Mouse (Mus musculus) heart, embryonic 16.5 days (tissue): ENCODE measurements around the gene Vps9d1. TPM values are rescaled to one million over a fixed set of nuclear protein-coding genes. Genes with fewer than 3 reads are reported as not detected.
A peak's percentile ranks its signal among the peaks of the same experiment; 100 is the strongest.

Experiments used
- ATAC-seq: fragments of 200-750 bp; cut with Nextera tagmentation; replicated peaks from 2 replicates; pipeline ENCODE4 v1.8.0; 2017; ENCODE audit warnings: moderate number of reproducible peaks; ENCODE audit not compliant: insufficient read depth, low FRiP score; ENCODE audit errors: extremely low read depth
- H3K27ac ChIP-seq: fragments of 300-500 bp; sonication (generic); 2 replicates; pipeline ENCODE4 v1.5.1; 2014; ENCODE audit warnings: mild to moderate bottlenecking, low read length, control low read depth, moderate library complexity
- H3K27me3 ChIP-seq: fragments of 300-500 bp; sonication (generic); 2 replicates; pipeline ENCODE4 v1.6.1; 2014; ENCODE audit warnings: low read length, mixed read lengths; ENCODE audit not compliant: control insufficient read depth, insufficient read depth
- H3K36me3 ChIP-seq: fragments of 300-500 bp; sonication (generic); 2 replicates; pipeline ENCODE4 v1.6.1; 2014; ENCODE audit not compliant: control insufficient read depth, insufficient read depth
- H3K4me1 ChIP-seq: fragments of 300-500 bp; sonication (generic); 2 replicates; pipeline ENCODE4 v1.6.1; 2014; ENCODE audit warnings: low read length, mixed read lengths; ENCODE audit not compliant: control insufficient read depth, insufficient read depth
- H3K4me2 ChIP-seq: fragments of 300-500 bp; sonication (generic); 2 replicates; pipeline ENCODE4 v1.6.1; 2014; ENCODE audit warnings: low read depth, mild to moderate bottlenecking, control low read depth, low read length
- H3K4me3 ChIP-seq: fragments of 300-500 bp; sonication (generic); 2 replicates; pipeline ENCODE4 v1.5.1; 2014; ENCODE audit warnings: mild to moderate bottlenecking, control low read depth, low read length
- H3K9ac ChIP-seq: fragments of 300-500 bp; sonication (generic); 2 replicates; pipeline ENCODE4 v1.6.1; 2014; ENCODE audit warnings: low read length, control low read depth
- H3K9me3 ChIP-seq: fragments of 300-500 bp; sonication (generic); replicated peaks from 2 replicates; pipeline ENCODE4 v1.6.1; 2016; ENCODE audit warnings: low read length; ENCODE audit not compliant: control insufficient read depth
- WGBS: fragments of 180-500 bp; shearing (Covaris S2); extraction: QIAGEN DNeasy Blood & Tissue Kit; methylation state at CpG from one replicate; pipeline ENCODE4 v1.1.7; 2014; 5-methylcytosine and 5-hydroxymethylcytosine counted together
- polyA plus RNA-seq: library from polyadenylated mRNA; unstranded; fragments of >200 nt; fragmentation: Nextera tagmentation; extraction: Ambion mirVana; gene quantifications from 2 replicates; pipeline ENCODE4 v1.2.1, GENCODE M21; 2015

The Vps9d1 gene
- polyA plus RNA-seq, 1 experiment from 2014 or later, result 20.3 TPM

- H3K9me3 ChIP-seq, result no peaks in the 10 kb centered on the region
- ATAC-seq, result no peak
- no peak overlapping the region for H3K9ac ChIP-seq
- H3K27ac ChIP-seq, result no peak overlapping the region
- peaks cover 33% of the 10 kb centered on the region for H3K36me3 ChIP-seq
- H3K4me2 ChIP-seq, result no peak overlapping the region
- H3K27me3 ChIP-seq, result no peaks in the 10 kb centered on the region
- H3K4me1 ChIP-seq, result no peaks in the 10 kb centered on the region
- H3K4me3 ChIP-seq, result no peak overlapping the region
- WGBS, result 80% methylated on average over 12 of the region's 12 CpGs
Observed at GRCm38 (mm10) chr8:123245543-123245942, 8.6 kb downstream of the Vps9d1 start.

- WGBS, result 89% methylated on average over 4 of the region's 4 CpGs
Observed at GRCm38 (mm10) chr8:123244382-123244781, 9.8 kb downstream of the Vps9d1 start.

GRCm38 (mm10) chr8:123243053-123243452 is 11.1 kb downstream of the Vps9d1 start:
- ATAC-seq, result no peak
- no peak overlapping the region for H3K4me3 ChIP-seq

More at GRCm38 (mm10) chr8:123244382-123244781, 9.8 kb downstream of the Vps9d1 start:
- ATAC-seq, result no peak
- no peaks in the 10 kb centered on the region for H3K27me3 ChIP-seq
- no peak overlapping the region for H3K4me2 ChIP-seq
- H3K9me3 ChIP-seq, result no peaks in the 10 kb centered on the region
- H3K4me3 ChIP-seq, result no peak overlapping the region
- H3K27ac ChIP-seq, result no peak overlapping the region
- no peak overlapping the region for H3K9ac ChIP-seq
- H3K36me3 ChIP-seq, result peaks cover 27% of the 10 kb centered on the region
- no peaks in the 10 kb centered on the region for H3K4me1 ChIP-seq

GRCm38 (mm10) chr8:123242107-123242923 is 11.8 kb downstream of the Vps9d1 start:
- Histone ChIP-seq H3K36me3 (peaks cover 21% of the 10 kb centered on the region), H3K27ac (no peak overlapping the region), H3K9ac (no peak overlapping the region), H3K4me1 (no peaks in the 10 kb centered on the region), H3K27me3 (no peaks in the 10 kb centered on the region), H3K4me3 (no peak overlapping the region), H3K9me3 (no peaks in the 10 kb centered on the region), H3K4me2 (no peak overlapping the region)
- WGBS, result 76% methylated on average over 7 of the region's 7 CpGs
- no peak for ATAC-seq

More at GRCm38 (mm10) chr8:123243053-123243452, 11.1 kb downstream of the Vps9d1 start:
- no peaks in the 10 kb centered on the region for H3K27me3 ChIP-seq
- H3K27ac ChIP-seq, result no peak overlapping the region
- H3K4me1 ChIP-seq, result no peaks in the 10 kb centered on the region
- H3K9ac ChIP-seq, result no peak overlapping the region
- peaks cover 25% of the 10 kb centered on the region for H3K36me3 ChIP-seq
- 67% methylated on average over 11 of the region's 11 CpGs for WGBS
- no peak overlapping the region for H3K4me2 ChIP-seq
- H3K9me3 ChIP-seq, result no peaks in the 10 kb centered on the region

- Histone ChIP-seq H3K9me3 (no peaks in the 10 kb centered on the region), H3K27ac (no peak overlapping the region), H3K27me3 (peaks cover under 1% of the 10 kb centered on the region; the same call in 1 of the 2 replicates), H3K4me2 (no peak overlapping the region), H3K4me3 (no peak overlapping the region), H3K4me1 (peaks cover 6% of the 10 kb centered on the region; the same call in 1 of the 2 replicates), H3K36me3 (peaks cover 4% of the 10 kb centered on the region), H3K9ac (no peak overlapping the region)
- 82% methylated on average over 10 of the region's 10 CpGs for WGBS
- ATAC-seq, result no peak
Observed at GRCm38 (mm10) chr8:123239398-123239797, 14.8 kb downstream of the Vps9d1 start.

GRCm38 (mm10) chr8:123235520-123236497 is 18.3 kb downstream of the Vps9d1 start, which contains the start of gene Spata2l:
Gene Spata2l, minus strand, starts transcription at chr8:123236233.
- Histone ChIP-seq H3K9me3 (no peaks in the 10 kb centered on the region), H3K4me2 (peak within 1 kb of the TSS; percentile 88), H3K27me3 (peaks cover 9% of the 10 kb centered on the region; the same call in 1 of the 2 replicates), H3K36me3 (no peaks in the 10 kb centered on the region), H3K9ac (peak within 1 kb of the TSS; percentile 84), H3K4me3 (peak within 1 kb of the TSS; percentile 60), H3K4me1 (peaks cover 6% of the 10 kb centered on the region; the same call in 1 of the 2 replicates), H3K27ac (no peak within 1 kb of the TSS)
- 2% methylated on average over 56 of the region's 57 CpGs for WGBS
- ATAC-seq, result peak; percentile 91

- Histone ChIP-seq H3K9me3 (no peaks in the 10 kb centered on the region), H3K4me3 (peak overlapping the region; percentile 60), H3K27me3 (peaks cover 9% of the 10 kb centered on the region; the same call in 1 of the 2 replicates), H3K9ac (peak overlapping the region; percentile 84; the same call in 1 of the 2 replicates), H3K36me3 (no peaks in the 10 kb centered on the region), H3K4me1 (peaks cover 6% of the 10 kb centered on the region; the same call in 1 of the 2 replicates), H3K4me2 (peak overlapping the region; percentile 88), H3K27ac (no peak overlapping the region)
- WGBS, result 29% methylated on average over 13 of the region's 13 CpGs
- ATAC-seq, result no peak
Observed at GRCm38 (mm10) chr8:123234918-123235519, 19.1 kb downstream of the Vps9d1 start.

- 75% methylated on average over 11 of the region's 11 CpGs for WGBS
- Histone ChIP-seq H3K4me1 (peaks cover 6% of the 10 kb centered on the region; the same call in 1 of the 2 replicates), H3K9me3 (no peaks in the 10 kb centered on the region), H3K27ac (no peak overlapping the region), H3K4me2 (no peak overlapping the region), H3K4me3 (no peak overlapping the region), H3K36me3 (no peaks in the 10 kb centered on the region), H3K27me3 (peaks cover 9% of the 10 kb centered on the region; the same call in 1 of the 2 replicates), H3K9ac (no peak overlapping the region)
- no peak for ATAC-seq
Observed at GRCm38 (mm10) chr8:123233760-123234159, 20.4 kb downstream of the Vps9d1 start.
